Mouse (Mus musculus) thymus, adult 2 months (tissue): ENCODE measurements around the gene Mmp21.

ENCODE experiments used
- CTCF ChIP-seq: fragments of 200-500 bp; IDR thresholded peaks from 2 replicates; pipeline ENCODE4 v1.5.1; 2012; ENCODE audit warnings: mild to moderate bottlenecking, control low read depth, low read length, moderate library complexity, borderline replicate concordance; ENCODE audit not compliant: control insufficient read depth, poor library complexity, insufficient read depth; ENCODE audit errors: extremely low read depth
- POLR2A ChIP-seq: fragments of 200-500 bp; IDR thresholded peaks from 2 replicates; pipeline ENCODE4 v1.6.1; 2012; ENCODE audit warnings: mild to moderate bottlenecking, low read length, control low read depth, moderate library complexity; ENCODE audit not compliant: control insufficient read depth, poor library complexity, insufficient read depth; ENCODE audit errors: extremely low read depth

GRCm38 (mm10) chr7:133698021-133698709 lies 18.3 kb upstream of the Mmp21 start:
- no peak for TF ChIP-seq POLR2A
- no peak for TF ChIP-seq CTCF
